8 mouse cellular contexts compared by ENCODE assay signal in genomic region chr4:95966928-95967724, GRCm38 (mm10). TPM values are rescaled to one million over a fixed set of nuclear protein-coding genes. Genes with fewer than 3 reads are reported as not detected.
A peak's percentile ranks its signal among the peaks of the same experiment; 100 is the strongest.
DNase-seq lines count a peak whose midpoint lies in the region; ATAC-seq lines count a peak whose summit lies in the region.

Gene Hook1 (plus strand): TSS chr4:95967240.

- H3K9ac ChIP-seq in intestine, embryonic 14.5 days (ENCODE audit: low read length) = peak within 1 kb of the TSS; percentile 62

- peak; percentile 100 for ATAC-seq in intestine, embryonic 14.5 days (replicated peaks; ENCODE audit: low FRiP score, low TSS enrichment, low read depth)
- peak; percentile 97 for ATAC-seq in megakaryocyte, adult 5-6 weeks (ENCODE audit: poor library complexity, severe bottlenecking)

- H3K4me2 ChIP-seq in intestine, embryonic 14.5 days (ENCODE audit: low read length) = peak within 1 kb of the TSS; percentile 87

- H3K27ac ChIP-seq in embryonic facial prominence, embryonic 10.5 days (replicated peaks) = peak within 1 kb of the TSS; percentile 85
- H3K27ac ChIP-seq in intestine, embryonic 14.5 days (ENCODE audit: low read depth) = peak within 1 kb of the TSS; percentile 43; the same call in 1 of the 2 replicates

- peak within 1 kb of the TSS; percentile 80 for H3K4me3 ChIP-seq in embryonic facial prominence, embryonic 10.5 days
- peak within 1 kb of the TSS; percentile 68 for H3K4me3 ChIP-seq in intestine, embryonic 14.5 days (ENCODE audit: low read depth, low read length)

- no peaks in the 10 kb centered on the region for H3K9me3 ChIP-seq in embryonic facial prominence, embryonic 10.5 days
- H3K9me3 ChIP-seq in intestine, embryonic 14.5 days (ENCODE audit: control insufficient read depth, low read length) = no peaks in the 10 kb centered on the region

- peak; percentile 95 for DNase-seq in adrenal gland, postnatal 14 days
- peak; percentile 95 for DNase-seq in embryonic facial prominence, embryonic 10.5 days (ENCODE audit: low spot score)
- DNase-seq in gastrocnemius, postnatal 4 days (ENCODE audit: low spot score in 2 of 2) = peak; percentile 61 to 76
- DNase-seq in intestine, embryonic 14.5 days (ENCODE audit: low spot score) = peak; percentile 93
- peak; percentile 94 to 97 for DNase-seq in left cerebral cortex, adult 9 months (ENCODE audit: low spot score in 2 of 2)
- DNase-seq in right cerebral cortex, adult 18-20 months = peak; percentile 97
- DNase-seq in urinary bladder, adult 18-20 months (ENCODE audit: low spot score in 2 of 2) = peak; percentile 83 to 93

- peaks cover 17% of the 10 kb centered on the region for H3K27me3 ChIP-seq in embryonic facial prominence, embryonic 10.5 days (replicated peaks; ENCODE audit: low read depth, poor library complexity, severe bottlenecking)
- no peaks in the 10 kb centered on the region for H3K27me3 ChIP-seq in intestine, embryonic 14.5 days (replicated peaks; ENCODE audit: control insufficient read depth, insufficient read depth, low read length)

- H3K4me1 ChIP-seq in embryonic facial prominence, embryonic 10.5 days = peaks cover 13% of the 10 kb centered on the region; the same call in 1 of the 2 replicates
- H3K4me1 ChIP-seq in intestine, embryonic 14.5 days (replicated peaks; ENCODE audit: control insufficient read depth, insufficient read depth, low read length) = no peaks in the 10 kb centered on the region

- WGBS in embryonic facial prominence, embryonic 10.5 days = under 1% methylated on average over 82 of the region's 82 CpGs
- WGBS in intestine, embryonic 14.5 days = under 1% methylated on average over 71 of the region's 82 CpGs

- no peaks in the 10 kb centered on the region for H3K36me3 ChIP-seq in embryonic facial prominence, embryonic 10.5 days (replicated peaks)
- H3K36me3 ChIP-seq in intestine, embryonic 14.5 days (ENCODE audit: control insufficient read depth, insufficient read depth, low read length) = no peaks in the 10 kb centered on the region

RNA-seq across cellular contexts. Expression of gene Hook1, which starts in this region (rescaled TPM):
- 8.1 and 8.5 TPM in 2 replicates for total RNA-seq in adrenal gland, postnatal 14 days (2021)
- 15.6 and 18.1 TPM in 2 replicates for polyA plus RNA-seq in embryonic facial prominence, embryonic 10.5 days (2016; fragmentation: Nextera tagmentation; extraction: Ambion mirVana)
- 10 to 100 TPM; 12.2 to 13.7 TPM for total RNA-seq in gastrocnemius, postnatal 4 days (2021)
- 31.1 and 38.3 TPM in 2 replicates for polyA plus RNA-seq in intestine, embryonic 14.5 days (2014; fragmentation: Nextera tagmentation; extraction: Ambion mirVana)
- 2.0 and 3.6 TPM in 2 replicates for total RNA-seq in megakaryocyte, adult 5-6 weeks (2015)
- total RNA-seq in megakaryocyte, adult 5-6 weeks (2017) = 2.9 and 8.1 TPM in 2 replicates

Comparison
In these comparisons a context has a peak if more than half of its experiments do, and no peak if none do; other contexts are left out.
1. Peak in every context shown above with its lines: DNase-seq, ATAC-seq, H3K4me3 ChIP-seq and H3K27ac ChIP-seq.